Mouse (Mus musculus): ENCODE measurements around the gene Gm42421. TPM values are rescaled to one million over a fixed set of nuclear protein-coding genes. Genes with fewer than 3 reads are reported as not detected.

Gene Gm42421
- 1.4 and 1.8 TPM in 2 replicates for polyA plus RNA-seq (2015; fragmentation: Nextera tagmentation; extraction: Ambion mirVana)

GRCm38 (mm10) chr5:143927875-143928274 lies at the start of gene Gm42421:
Gene Gm42421 (plus strand): TSS chr5:143928175.
- 98% methylated on average over 8 of the region's 8 CpGs for WGBS
- H3K36me3 ChIP-seq (ENCODE audit: control insufficient read depth, insufficient read depth, low read length), result peaks cover 35% of the 10 kb centered on the region
- H3K4me3 ChIP-seq (ENCODE audit: low read depth, low read length), result no peak within 1 kb of the TSS
- H3K4me2 ChIP-seq (ENCODE audit: low read length), result no peak within 1 kb of the TSS
- ATAC-seq, result no peak
- 0 out of 2 replicates have a peak, but pooled peaks cover 1% of the 10 kb centered on the region for H3K4me1 ChIP-seq (ENCODE audit: control insufficient read depth, insufficient read depth, low read length)
- no peak within 1 kb of the TSS for H3K27ac ChIP-seq (ENCODE audit: low read length)
- H3K27me3 ChIP-seq (ENCODE audit: control insufficient read depth, insufficient read depth, low read depth, low read length), result no peaks in the 10 kb centered on the region
- H3K9me3 ChIP-seq (replicated peaks; ENCODE audit: control insufficient read depth, low read length, poor library complexity, severe bottlenecking), result no peaks in the 10 kb centered on the region
- H3K9ac ChIP-seq (ENCODE audit: low read depth, low read length), result no peak within 1 kb of the TSS

GRCm38 (mm10) chr5:143885274-143885673 lies 42.7 kb upstream of the Gm42421 start:
- Histone ChIP-seq H3K27ac (ENCODE audit: low read length) (no peak overlapping the region), H3K9ac (ENCODE audit: low read depth, low read length) (no peak overlapping the region), H3K4me3 (ENCODE audit: low read depth, low read length) (no peak overlapping the region), H3K36me3 (ENCODE audit: control insufficient read depth, insufficient read depth, low read length) (peaks cover 53% of the 10 kb centered on the region), H3K9me3 (replicated peaks; ENCODE audit: control insufficient read depth, low read length, poor library complexity, severe bottlenecking) (no peaks in the 10 kb centered on the region), H3K4me2 (ENCODE audit: low read length) (no peak overlapping the region), H3K27me3 (ENCODE audit: control insufficient read depth, insufficient read depth, low read depth, low read length) (no peaks in the 10 kb centered on the region), H3K4me1 (ENCODE audit: control insufficient read depth, insufficient read depth, low read length) (no peaks in the 10 kb centered on the region)
- no peak for ATAC-seq
- WGBS, result over 99% methylated on average over 3 of the region's 3 CpGs

GRCm38 (mm10) chr5:143890741-143891140 lies 37.2 kb upstream of the Gm42421 start:
- Histone ChIP-seq H3K36me3 (ENCODE audit: control insufficient read depth, insufficient read depth, low read length) (peaks cover 29% of the 10 kb centered on the region), H3K4me1 (ENCODE audit: control insufficient read depth, insufficient read depth, low read length) (no peaks in the 10 kb centered on the region), H3K4me2 (ENCODE audit: low read length) (no peak overlapping the region), H3K9ac (ENCODE audit: low read depth, low read length) (no peak overlapping the region), H3K27ac (ENCODE audit: low read length) (no peak overlapping the region), H3K27me3 (ENCODE audit: control insufficient read depth, insufficient read depth, low read depth, low read length) (no peaks in the 10 kb centered on the region), H3K4me3 (ENCODE audit: low read depth, low read length) (no peak overlapping the region), H3K9me3 (replicated peaks; ENCODE audit: control insufficient read depth, low read length, poor library complexity, severe bottlenecking) (no peaks in the 10 kb centered on the region)
- no peak for ATAC-seq
- WGBS, result 93% methylated on average over 6 of the region's 6 CpGs

- 81% methylated on average over 9 of the region's 9 CpGs for WGBS
- peaks cover 22% of the 10 kb centered on the region for H3K36me3 ChIP-seq (ENCODE audit: control insufficient read depth, insufficient read depth, low read length)
- no peak overlapping the region for H3K27ac ChIP-seq (ENCODE audit: low read length)
- H3K9ac ChIP-seq (ENCODE audit: low read depth, low read length), result no peak overlapping the region
- no peak for ATAC-seq
- no peaks in the 10 kb centered on the region for H3K27me3 ChIP-seq (ENCODE audit: control insufficient read depth, insufficient read depth, low read depth, low read length)
- H3K9me3 ChIP-seq (replicated peaks; ENCODE audit: control insufficient read depth, low read length, poor library complexity, severe bottlenecking), result no peaks in the 10 kb centered on the region
- H3K4me1 ChIP-seq (ENCODE audit: control insufficient read depth, insufficient read depth, low read length), result no peaks in the 10 kb centered on the region
- no peak overlapping the region for H3K4me2 ChIP-seq (ENCODE audit: low read length)
- H3K4me3 ChIP-seq (ENCODE audit: low read depth, low read length), result no peak overlapping the region
Observed at GRCm38 (mm10) chr5:143892255-143892886, 35.6 kb upstream of the Gm42421 start.

- no peak overlapping the region for H3K27ac ChIP-seq (ENCODE audit: low read length)
- no peak overlapping the region for H3K4me3 ChIP-seq (ENCODE audit: low read depth, low read length)
- no peak overlapping the region for H3K4me2 ChIP-seq (ENCODE audit: low read length)
- WGBS, result 89% methylated on average over 5 of the region's 5 CpGs
- H3K4me1 ChIP-seq (ENCODE audit: control insufficient read depth, insufficient read depth, low read length), result no peaks in the 10 kb centered on the region
- H3K9me3 ChIP-seq (replicated peaks; ENCODE audit: control insufficient read depth, low read length, poor library complexity, severe bottlenecking), result no peaks in the 10 kb centered on the region
- H3K27me3 ChIP-seq (ENCODE audit: control insufficient read depth, insufficient read depth, low read depth, low read length), result no peaks in the 10 kb centered on the region
- H3K36me3 ChIP-seq (ENCODE audit: control insufficient read depth, insufficient read depth, low read length), result peaks cover 22% of the 10 kb centered on the region
- H3K9ac ChIP-seq (ENCODE audit: low read depth, low read length), result no peak overlapping the region
- ATAC-seq, result no peak
Observed at GRCm38 (mm10) chr5:143893396-143893795, 34.6 kb upstream of the Gm42421 start.

- 88% methylated on average over 14 of the region's 14 CpGs for WGBS
- Histone ChIP-seq H3K27me3 (ENCODE audit: control insufficient read depth, insufficient read depth, low read depth, low read length) (no peaks in the 10 kb centered on the region), H3K9me3 (replicated peaks; ENCODE audit: control insufficient read depth, low read length, poor library complexity, severe bottlenecking) (no peaks in the 10 kb centered on the region)
Observed at GRCm38 (mm10) chr5:143897635-143898330, 30.2 kb upstream of the Gm42421 start, which contains the start of gene Ankrd61. Gene Ankrd61 (minus strand): TSS chr5:143897685.

GRCm38 (mm10) chr5:143902111-143902510 lies 25.9 kb upstream of the Gm42421 start:
- Histone ChIP-seq H3K4me1 (ENCODE audit: control insufficient read depth, insufficient read depth, low read length) (no peaks in the 10 kb centered on the region), H3K9me3 (replicated peaks; ENCODE audit: control insufficient read depth, low read length, poor library complexity, severe bottlenecking) (no peaks in the 10 kb centered on the region), H3K27me3 (ENCODE audit: control insufficient read depth, insufficient read depth, low read depth, low read length) (no peaks in the 10 kb centered on the region), H3K27ac (ENCODE audit: low read length) (no peak overlapping the region), H3K9ac (ENCODE audit: low read depth, low read length) (no peak overlapping the region), H3K4me3 (ENCODE audit: low read depth, low read length) (no peak overlapping the region), H3K36me3 (ENCODE audit: control insufficient read depth, insufficient read depth, low read length) (peaks cover 38% of the 10 kb centered on the region), H3K4me2 (ENCODE audit: low read length) (no peak overlapping the region)
- 80% methylated on average over 3 of the region's 3 CpGs for WGBS
- ATAC-seq, result no peak

More at GRCm38 (mm10) chr5:143897635-143898330, 30.2 kb upstream of the Gm42421 start, which contains the start of gene Ankrd61:
- Histone ChIP-seq H3K4me3 (ENCODE audit: low read depth, low read length) (no peak within 1 kb of the TSS), H3K36me3 (ENCODE audit: control insufficient read depth, insufficient read depth, low read length) (peaks cover 32% of the 10 kb centered on the region), H3K9ac (ENCODE audit: low read depth, low read length) (no peak within 1 kb of the TSS), H3K4me1 (ENCODE audit: control insufficient read depth, insufficient read depth, low read length) (no peaks in the 10 kb centered on the region), H3K4me2 (ENCODE audit: low read length) (no peak within 1 kb of the TSS), H3K27ac (ENCODE audit: low read length) (no peak within 1 kb of the TSS)
- ATAC-seq, result no peak

GRCm38 (mm10) chr5:143903813-143904212 lies 24.2 kb upstream of the Gm42421 start:
- Histone ChIP-seq H3K4me1 (ENCODE audit: control insufficient read depth, insufficient read depth, low read length) (peaks cover 7% of the 10 kb centered on the region), H3K4me3 (ENCODE audit: low read depth, low read length) (no peak overlapping the region), H3K9me3 (replicated peaks; ENCODE audit: control insufficient read depth, low read length, poor library complexity, severe bottlenecking) (no peaks in the 10 kb centered on the region), H3K4me2 (ENCODE audit: low read length) (no peak overlapping the region), H3K27ac (ENCODE audit: low read length) (no peak overlapping the region), H3K27me3 (ENCODE audit: control insufficient read depth, insufficient read depth, low read depth, low read length) (no peaks in the 10 kb centered on the region), H3K36me3 (ENCODE audit: control insufficient read depth, insufficient read depth, low read length) (peaks cover 33% of the 10 kb centered on the region), H3K9ac (ENCODE audit: low read depth, low read length) (no peak overlapping the region)
- 91% methylated on average over 4 of the region's 4 CpGs for WGBS
- ATAC-seq, result no peak

GRCm38 (mm10) chr5:143906429-143906828 lies 21.5 kb upstream of the Gm42421 start:
- H3K36me3 ChIP-seq (ENCODE audit: control insufficient read depth, insufficient read depth, low read length), result peaks cover 31% of the 10 kb centered on the region
- H3K27me3 ChIP-seq (ENCODE audit: control insufficient read depth, insufficient read depth, low read depth, low read length), result no peaks in the 10 kb centered on the region
- no peak overlapping the region for H3K27ac ChIP-seq (ENCODE audit: low read length)
- ATAC-seq, result no peak
- 87% methylated on average over 8 of the region's 8 CpGs for WGBS
- H3K4me3 ChIP-seq (ENCODE audit: low read depth, low read length), result no peak overlapping the region
- H3K4me2 ChIP-seq (ENCODE audit: low read length), result no peak overlapping the region
- peaks cover 19% of the 10 kb centered on the region for H3K4me1 ChIP-seq (ENCODE audit: control insufficient read depth, insufficient read depth, low read length)
- H3K9me3 ChIP-seq (replicated peaks; ENCODE audit: control insufficient read depth, low read length, poor library complexity, severe bottlenecking), result no peaks in the 10 kb centered on the region
- no peak overlapping the region for H3K9ac ChIP-seq (ENCODE audit: low read depth, low read length)
